Mouse (Mus musculus) midbrain, embryonic 13.5 days (tissue): ENCODE results near the gene Dnajb13. TPM values are rescaled to one million over a fixed set of nuclear protein-coding genes. Genes with fewer than 3 reads are reported as not detected.

Experiments used
- ATAC-seq: fragments of 200-750 bp; cut with Nextera tagmentation; 2 replicates; pipeline ENCODE4 v1.8.0; 2017; ENCODE audit warnings: mild to moderate bottlenecking, moderate TSS enrichment, moderate library complexity
- H3K27ac ChIP-seq: fragments of 300-500 bp; sonication (generic); 2 replicates; pipeline ENCODE4 v1.5.1; 2015; ENCODE audit warnings: inconsistent platforms, mild to moderate bottlenecking, moderate library complexity
- H3K27me3 ChIP-seq: fragments of 300-500 bp; sonication (generic); 2 replicates; pipeline ENCODE4 v1.6.1; 2015; ENCODE audit warnings: mild to moderate bottlenecking, inconsistent platforms
- H3K36me3 ChIP-seq: fragments of 300-500 bp; sonication (generic); 2 replicates; pipeline ENCODE4 v1.6.1; 2015; ENCODE audit warnings: mild to moderate bottlenecking, inconsistent platforms
- H3K4me1 ChIP-seq: fragments of 300-500 bp; sonication (generic); replicated peaks from 2 replicates; pipeline ENCODE4 v1.6.1; 2015; ENCODE audit warnings: inconsistent platforms
- H3K4me2 ChIP-seq: fragments of 300-500 bp; sonication (generic); replicated peaks from 2 replicates; pipeline ENCODE4 v1.6.1; 2015; ENCODE audit warnings: moderate library complexity, mild to moderate bottlenecking, inconsistent platforms
- H3K4me3 ChIP-seq: fragments of 300-500 bp; sonication (generic); replicated peaks from 2 replicates; pipeline ENCODE4 v1.5.1; 2015; ENCODE audit warnings: mild to moderate bottlenecking, inconsistent platforms
- H3K9ac ChIP-seq: fragments of 300-500 bp; sonication (generic); replicated peaks from 2 replicates; pipeline ENCODE4 v1.6.1; 2015; ENCODE audit warnings: mild to moderate bottlenecking, inconsistent platforms
- H3K9me3 ChIP-seq: fragments of 300-500 bp; sonication (generic); 2 replicates; pipeline ENCODE4 v1.6.1; 2016; ENCODE audit warnings: mild to moderate bottlenecking, inconsistent platforms
- WGBS: fragments of 180-500 bp; shearing (Covaris S2); methylation state at CpG from one replicate; pipeline ENCODE4 v1.1.7; 2015; 5-methylcytosine and 5-hydroxymethylcytosine counted together
- polyA plus RNA-seq: library from polyadenylated mRNA; unstranded; fragments of >200 nt; fragmentation: Nextera tagmentation; extraction: Ambion mirVana; gene quantifications from 2 replicates; pipeline ENCODE4 v1.2.1, GENCODE M21; 2015

Dnajb13 gene
- polyA plus RNA-seq, 1 experiment from 2014 or later: 3.2 TPM

GRCm38 (mm10) chr7:100479823-100480164 lies 35.0 kb downstream of the Dnajb13 start:
- no peak overlapping the region for H3K9ac ChIP-seq
- no peaks in the 10 kb centered on the region for H3K27me3 ChIP-seq
- H3K36me3 ChIP-seq: no peaks in the 10 kb centered on the region
- H3K4me1 ChIP-seq: no peaks in the 10 kb centered on the region
- H3K27ac ChIP-seq: no peak overlapping the region
- no peak overlapping the region for H3K4me3 ChIP-seq
- H3K9me3 ChIP-seq: no peaks in the 10 kb centered on the region
- no peak overlapping the region for H3K4me2 ChIP-seq
- no peak for ATAC-seq
- WGBS: 76% methylated on average over 15 of the region's 15 CpGs

DNA sequence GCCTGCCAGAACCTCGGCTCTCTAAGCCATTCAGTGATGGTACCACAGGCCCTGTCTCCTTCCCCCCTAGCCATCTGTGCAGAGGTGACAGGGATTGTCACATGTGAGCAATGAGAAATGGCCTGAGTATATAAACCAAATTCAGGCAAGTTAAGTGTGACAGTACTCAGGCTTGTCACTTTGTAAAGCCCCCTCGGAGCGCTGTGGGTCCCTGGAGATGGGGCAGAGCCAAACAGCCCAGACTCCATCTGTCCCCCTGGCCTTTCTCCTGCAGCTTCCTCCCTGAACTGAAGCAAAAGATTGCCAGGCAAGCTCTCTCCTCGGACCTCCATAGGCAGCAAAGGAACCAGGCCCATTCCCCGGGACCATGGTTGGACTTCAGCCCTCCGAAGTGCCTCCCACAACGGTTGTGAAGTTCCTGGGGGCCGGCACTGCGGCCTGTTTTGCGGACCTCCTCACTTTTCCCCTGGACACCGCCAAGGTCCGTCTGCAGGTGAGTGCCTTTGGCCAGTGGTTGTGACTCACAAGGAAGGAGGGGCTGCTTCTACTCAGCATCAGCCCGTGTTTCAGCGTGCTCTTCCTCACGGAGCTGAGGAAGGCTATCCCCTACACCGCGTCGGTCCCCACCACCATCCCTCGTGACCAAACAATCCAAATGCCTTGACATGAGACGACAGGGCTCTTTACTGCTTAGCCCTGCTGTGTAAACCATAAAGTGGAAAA lies 35.5 kb downstream of the Dnajb13 start:
- ATAC-seq: no peak
- no peak overlapping the region for H3K4me3 ChIP-seq
- H3K36me3 ChIP-seq: no peaks in the 10 kb centered on the region
- H3K9ac ChIP-seq: no peak overlapping the region
- no peaks in the 10 kb centered on the region for H3K4me1 ChIP-seq
- no peaks in the 10 kb centered on the region for H3K27me3 ChIP-seq
- H3K9me3 ChIP-seq: no peaks in the 10 kb centered on the region
- WGBS: 83% methylated on average over 20 of the region's 20 CpGs
- no peak overlapping the region for H3K4me2 ChIP-seq
- H3K27ac ChIP-seq: no peak overlapping the region

DNA sequence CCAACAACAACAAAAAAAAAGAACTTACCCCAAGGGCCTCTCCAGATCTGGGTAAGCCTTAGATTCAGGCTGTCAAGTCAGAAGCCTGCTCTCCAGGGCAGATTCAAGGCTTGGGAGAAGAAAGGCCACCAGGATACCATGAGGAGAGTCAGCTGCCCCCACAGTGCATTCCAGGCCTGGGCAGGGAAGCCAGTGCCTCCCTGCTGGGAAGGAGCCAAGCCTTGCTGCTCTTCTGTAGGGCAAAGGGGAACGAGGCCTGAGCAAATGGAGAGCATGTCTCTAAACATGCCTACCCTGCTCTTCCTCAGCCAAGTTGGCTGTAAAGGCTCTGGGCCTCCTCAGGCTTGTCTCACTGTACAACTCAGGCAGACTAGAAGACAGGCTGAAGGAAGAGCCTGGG lies 40.1 kb downstream of the Dnajb13 start:
- Histone ChIP-seq H3K27ac (no peak overlapping the region), H3K36me3 (peaks cover 14% of the 10 kb centered on the region), H3K27me3 (no peaks in the 10 kb centered on the region), H3K9ac (no peak overlapping the region), H3K4me1 (no peaks in the 10 kb centered on the region), H3K4me2 (no peak overlapping the region), H3K4me3 (no peak overlapping the region), H3K9me3 (no peaks in the 10 kb centered on the region)
- ATAC-seq: no peak
- WGBS: 60% methylated on average over 1 of the region's 1 CpGs

DNA sequence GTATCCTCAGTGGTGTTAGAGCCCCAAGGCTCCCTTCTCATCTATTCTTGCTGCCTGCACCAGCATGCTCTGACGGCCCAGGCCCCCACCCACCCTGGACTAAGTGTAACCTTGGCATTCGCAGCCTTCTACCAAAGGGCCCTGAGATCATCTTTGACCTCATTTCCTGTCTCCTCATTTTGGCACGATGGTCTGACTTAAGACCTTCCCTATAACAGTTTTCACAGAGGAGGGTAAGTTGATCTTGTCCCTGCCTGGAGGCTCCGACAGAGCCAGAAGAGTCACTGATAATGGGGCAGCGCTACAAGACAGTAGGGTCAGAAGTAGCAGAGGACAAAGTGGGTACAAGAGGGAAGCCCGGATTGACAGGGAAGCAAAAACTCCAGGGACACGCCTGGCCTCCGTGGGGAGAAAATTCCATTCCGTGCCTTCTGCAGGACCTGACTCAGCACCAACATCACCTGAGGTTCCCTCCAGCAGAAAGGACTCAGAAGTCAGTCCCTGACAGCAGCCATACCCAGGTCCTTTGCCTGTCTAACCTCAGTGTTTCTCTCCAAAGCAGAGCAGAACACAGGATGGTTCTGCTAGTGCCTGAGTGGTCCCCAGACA lies 40.8 kb downstream of the Dnajb13 start:
- H3K4me2 ChIP-seq: no peak overlapping the region
- H3K4me3 ChIP-seq: no peak overlapping the region
- WGBS: 91% methylated on average over 9 of the region's 9 CpGs
- H3K36me3 ChIP-seq: peaks cover 21% of the 10 kb centered on the region
- no peaks in the 10 kb centered on the region for H3K9me3 ChIP-seq
- ATAC-seq: no peak
- no peak overlapping the region for H3K9ac ChIP-seq
- no peaks in the 10 kb centered on the region for H3K27me3 ChIP-seq
- H3K27ac ChIP-seq: no peak overlapping the region
- H3K4me1 ChIP-seq: no peaks in the 10 kb centered on the region

GRCm38 (mm10) chr7:100472777-100473176 lies 42.0 kb downstream of the Dnajb13 start, which contains the start of gene Ucp3:
Gene Ucp3 (plus strand): TSS chr7:100472990.
- H3K4me2 ChIP-seq: no peak within 1 kb of the TSS
- no peaks in the 10 kb centered on the region for H3K9me3 ChIP-seq
- H3K4me3 ChIP-seq: no peak within 1 kb of the TSS
- H3K27me3 ChIP-seq: no peaks in the 10 kb centered on the region
- no peak for ATAC-seq
- no peak within 1 kb of the TSS for H3K27ac ChIP-seq
- no peak within 1 kb of the TSS for H3K9ac ChIP-seq
- peaks cover 33% of the 10 kb centered on the region for H3K36me3 ChIP-seq
- 91% methylated on average over 6 of the region's 6 CpGs for WGBS
- no peaks in the 10 kb centered on the region for H3K4me1 ChIP-seq

DNA sequence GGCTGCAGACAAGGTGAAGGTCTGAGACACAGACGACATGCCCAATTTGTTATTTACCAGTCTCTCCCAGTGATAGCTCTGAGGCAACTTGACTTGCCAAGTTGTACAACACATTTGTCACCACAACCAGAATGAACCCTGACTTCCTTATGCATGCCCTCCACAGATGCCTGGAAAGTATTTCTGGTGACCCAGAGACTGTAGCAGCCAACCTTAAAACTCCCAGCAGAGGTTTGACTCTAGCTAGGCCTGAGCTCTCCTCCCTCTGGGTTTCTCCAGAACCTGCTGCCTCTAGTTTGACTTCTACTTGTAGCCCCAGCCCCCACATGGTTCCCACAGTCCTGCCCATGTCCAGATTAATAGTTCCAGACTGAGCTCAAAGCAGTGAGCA lies 43.4 kb downstream of the Dnajb13 start:
- H3K4me1 ChIP-seq: no peaks in the 10 kb centered on the region
- H3K27me3 ChIP-seq: no peaks in the 10 kb centered on the region
- H3K4me2 ChIP-seq: no peak overlapping the region
- no peaks in the 10 kb centered on the region for H3K9me3 ChIP-seq
- H3K36me3 ChIP-seq: peaks cover 46% of the 10 kb centered on the region
- H3K4me3 ChIP-seq: no peak overlapping the region
- no peak overlapping the region for H3K27ac ChIP-seq
- WGBS: 95% methylated on average over 1 of the region's 1 CpGs
- H3K9ac ChIP-seq: no peak overlapping the region
- ATAC-seq: no peak

- H3K9ac ChIP-seq: no peak overlapping the region
- H3K4me3 ChIP-seq: no peak overlapping the region
- no peak overlapping the region for H3K27ac ChIP-seq
- ATAC-seq: no peak
- no peaks in the 10 kb centered on the region for H3K27me3 ChIP-seq
- no peak overlapping the region for H3K4me2 ChIP-seq
- H3K36me3 ChIP-seq: peaks cover 49% of the 10 kb centered on the region
- WGBS: 91% methylated on average over 11 of the region's 11 CpGs
- no peaks in the 10 kb centered on the region for H3K9me3 ChIP-seq
- H3K4me1 ChIP-seq: no peaks in the 10 kb centered on the region
Measured at GRCm38 (mm10) chr7:100470796-100471406, 43.9 kb downstream of the Dnajb13 start.

- no peaks in the 10 kb centered on the region for H3K27me3 ChIP-seq
- no peak overlapping the region for H3K4me2 ChIP-seq
- no peak overlapping the region for H3K4me3 ChIP-seq
- 96% methylated on average over 1 of the region's 1 CpGs for WGBS
- H3K36me3 ChIP-seq: peaks cover 63% of the 10 kb centered on the region
- no peak for ATAC-seq
- no peak overlapping the region for H3K27ac ChIP-seq
- H3K4me1 ChIP-seq: no peaks in the 10 kb centered on the region
- no peak overlapping the region for H3K9ac ChIP-seq
- H3K9me3 ChIP-seq: no peaks in the 10 kb centered on the region
Measured at GRCm38 (mm10) chr7:100469502-100469901, 45.3 kb downstream of the Dnajb13 start.

DNA sequence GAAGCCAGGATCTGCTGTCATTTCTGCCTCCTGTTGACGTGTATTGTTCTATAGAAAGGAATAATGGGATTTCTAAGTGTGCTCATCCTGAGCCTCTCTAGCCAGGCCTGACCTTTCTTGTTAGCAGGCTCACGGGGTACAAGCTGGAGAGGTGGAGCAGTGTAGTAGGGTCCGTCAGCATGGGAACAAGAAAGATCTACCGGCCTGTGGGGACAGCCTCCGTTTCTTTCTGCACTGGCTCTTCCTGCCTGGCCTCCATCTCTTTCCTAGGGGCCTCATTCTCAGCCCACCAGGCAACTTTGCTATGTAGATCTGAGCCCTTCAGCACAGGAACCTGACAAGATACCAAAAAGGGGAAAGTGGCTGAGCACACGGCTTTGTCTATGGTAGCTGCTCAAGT lies 46.0 kb downstream of the Dnajb13 start:
- Histone ChIP-seq H3K4me2 (no peak overlapping the region), H3K4me3 (no peak overlapping the region), H3K9ac (no peak overlapping the region), H3K27ac (no peak overlapping the region), H3K36me3 (peaks cover 70% of the 10 kb centered on the region), H3K27me3 (no peaks in the 10 kb centered on the region), H3K4me1 (no peaks in the 10 kb centered on the region), H3K9me3 (no peaks in the 10 kb centered on the region)
- no peak for ATAC-seq
- WGBS: 90% methylated on average over 6 of the region's 6 CpGs

DNA sequence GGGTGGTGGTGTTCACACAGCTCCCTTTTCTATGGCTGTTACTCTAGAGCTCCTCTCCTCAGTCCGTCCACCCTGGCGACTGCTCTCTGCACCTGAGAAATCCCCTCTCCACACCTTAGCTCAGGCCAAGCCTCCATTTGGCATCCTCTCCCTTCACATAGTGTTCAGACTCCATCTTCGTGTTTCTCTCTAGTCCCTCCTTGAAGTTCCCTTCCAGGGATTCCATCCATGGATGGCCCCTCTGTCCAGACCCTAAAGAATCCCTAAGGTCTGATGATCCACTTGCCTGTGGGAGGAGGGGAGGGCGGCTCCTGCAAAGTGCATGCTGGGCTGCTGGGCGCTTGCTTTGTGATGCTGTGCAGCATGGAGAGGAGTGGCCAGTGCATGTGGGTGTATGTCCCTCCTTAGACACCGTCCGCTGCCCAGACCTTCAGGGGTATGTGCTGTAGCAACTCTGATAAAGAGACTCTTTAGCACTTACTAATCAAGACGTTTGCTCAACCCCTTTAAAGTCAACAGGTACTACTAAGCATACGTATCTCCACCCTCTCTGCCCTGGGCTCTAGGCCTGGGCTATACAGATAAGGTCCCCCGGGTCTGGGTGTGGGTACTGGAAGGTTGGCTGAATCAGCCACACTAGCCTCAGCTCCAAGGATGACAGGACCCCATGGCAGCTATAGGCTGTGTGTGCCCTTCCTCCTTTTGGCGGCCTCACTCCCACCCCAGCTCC lies 47.8 kb downstream of the Dnajb13 start:
- Histone ChIP-seq H3K9me3 (no peaks in the 10 kb centered on the region), H3K4me3 (no peak overlapping the region), H3K36me3 (peaks cover 85% of the 10 kb centered on the region), H3K4me2 (no peak overlapping the region), H3K27me3 (no peaks in the 10 kb centered on the region), H3K9ac (no peak overlapping the region), H3K4me1 (no peaks in the 10 kb centered on the region), H3K27ac (no peak overlapping the region)
- ATAC-seq: no peak
- 93% methylated on average over 11 of the region's 11 CpGs for WGBS

GRCm38 (mm10) chr7:100465656-100466309 lies 49.0 kb downstream of the Dnajb13 start:
- Histone ChIP-seq H3K27me3 (no peaks in the 10 kb centered on the region), H3K4me2 (no peak overlapping the region), H3K9me3 (no peaks in the 10 kb centered on the region), H3K4me1 (no peaks in the 10 kb centered on the region), H3K4me3 (no peak overlapping the region), H3K27ac (no peak overlapping the region), H3K9ac (no peak overlapping the region), H3K36me3 (peaks cover 90% of the 10 kb centered on the region)
- no peak for ATAC-seq
- 83% methylated on average over 5 of the region's 5 CpGs for WGBS

- no peaks in the 10 kb centered on the region for H3K27me3 ChIP-seq
- H3K4me1 ChIP-seq: no peaks in the 10 kb centered on the region
- no peaks in the 10 kb centered on the region for H3K9me3 ChIP-seq
- H3K4me2 ChIP-seq: no peak overlapping the region
- H3K4me3 ChIP-seq: no peak overlapping the region
- ATAC-seq: no peak
- WGBS: 87% methylated on average over 4 of the region's 4 CpGs
- H3K27ac ChIP-seq: no peak overlapping the region
- H3K36me3 ChIP-seq: peaks cover 90% of the 10 kb centered on the region
- no peak overlapping the region for H3K9ac ChIP-seq
Measured at GRCm38 (mm10) chr7:100465248-100465647, 49.5 kb downstream of the Dnajb13 start.
